23 mouse cellular contexts compared by ENCODE assay signal in genomic region chr11:12198017-12198416, GRCm38 (mm10).
"Had no signal": no experiment of that assay in that cellular context is flagged by ENCODE, and none has a peak within 500 bp of the region (broad histone marks: within the 10 kb centered on the region; RNA-seq: fewer than 3 reads in every experiment).

No protein-coding gene starts in this region.

- H3K9me3 ChIP-seq: embryonic facial prominence, embryonic 10.5 days; embryonic facial prominence, embryonic 12.5 days; embryonic facial prominence, embryonic 13.5 days; embryonic facial prominence, embryonic 15.5 days; forebrain, embryonic 10.5 days; forebrain, embryonic 12.5 days; forebrain, embryonic 13.5 days; forebrain, embryonic 15.5 days had no signal

- H3K27me3 ChIP-seq: embryonic facial prominence, embryonic 12.5 days; embryonic facial prominence, embryonic 13.5 days; embryonic facial prominence, embryonic 15.5 days; forebrain, embryonic 12.5 days; forebrain, embryonic 13.5 days; forebrain, embryonic 15.5 days had no signal

- H3K4me3 ChIP-seq: embryonic facial prominence, embryonic 10.5 days; embryonic facial prominence, embryonic 12.5 days; embryonic facial prominence, embryonic 13.5 days; embryonic facial prominence, embryonic 15.5 days; erythroblast, embryonic 14.5 days; forebrain, embryonic 10.5 days; forebrain, embryonic 12.5 days; forebrain, embryonic 13.5 days; forebrain, embryonic 15.5 days; gastrocnemius, adult 2 months; heart, adult 2 months had no signal

- H3K27ac ChIP-seq: embryonic facial prominence, embryonic 10.5 days; embryonic facial prominence, embryonic 12.5 days; embryonic facial prominence, embryonic 13.5 days; embryonic facial prominence, embryonic 15.5 days; forebrain, embryonic 10.5 days; forebrain, embryonic 12.5 days; forebrain, embryonic 13.5 days; forebrain, embryonic 15.5 days; gastrocnemius, adult 2 months; heart, adult 2 months had no signal

- H3K36me3 ChIP-seq: embryonic facial prominence, embryonic 10.5 days; embryonic facial prominence, embryonic 12.5 days; embryonic facial prominence, embryonic 13.5 days; embryonic facial prominence, embryonic 15.5 days; forebrain, embryonic 10.5 days; forebrain, embryonic 12.5 days; forebrain, embryonic 15.5 days had no signal

- H3K9ac ChIP-seq: embryonic facial prominence, embryonic 12.5 days; embryonic facial prominence, embryonic 13.5 days; embryonic facial prominence, embryonic 15.5 days; forebrain, embryonic 12.5 days; forebrain, embryonic 13.5 days; forebrain, embryonic 15.5 days; forebrain, postnatal 0 days had no signal

- H3K4me2 ChIP-seq: embryonic facial prominence, embryonic 12.5 days; embryonic facial prominence, embryonic 13.5 days; embryonic facial prominence, embryonic 15.5 days; forebrain, embryonic 12.5 days; forebrain, embryonic 13.5 days; forebrain, embryonic 15.5 days had no signal

- DNase-seq: cerebellum, adult 8-10 months; cerebellum, adult 9-11 months; cerebellum, postnatal 14 days; cerebellum, postnatal 25 days; embryo, embryonic 11 days; forebrain, postnatal 0 days; gastrocnemius, adult 2 months; gastrocnemius, postnatal 10 days; gastrocnemius, postnatal 14 days; gastrocnemius, postnatal 25 days; gastrocnemius, postnatal 36 days; heart, adult 11 months; heart, adult 18-20 months; heart, adult 2 months had no signal

- ATAC-seq: forebrain, postnatal 0 days had no signal

- H3K4me1 ChIP-seq: embryonic facial prominence, embryonic 10.5 days; embryonic facial prominence, embryonic 12.5 days; embryonic facial prominence, embryonic 13.5 days; embryonic facial prominence, embryonic 15.5 days; forebrain, embryonic 10.5 days; forebrain, embryonic 12.5 days; forebrain, embryonic 13.5 days had no signal
